Mouse (Mus musculus): Measurements from ENCODE around the gene Mboat1.

- no peak for TF ChIP-seq CTCF (IDR thresholded peaks at IDR 0.05; ENCODE audit: low read depth)
- no peak for TF ChIP-seq EP300 (optimal IDR thresholded peaks at IDR 0.05)
Observed at GRCm38 (mm10) chr13:30186456-30186855, 50.2 kb downstream of the Mboat1 start.
